ENCODE assay signal across 12 mouse cellular contexts in the genomic region with DNA sequence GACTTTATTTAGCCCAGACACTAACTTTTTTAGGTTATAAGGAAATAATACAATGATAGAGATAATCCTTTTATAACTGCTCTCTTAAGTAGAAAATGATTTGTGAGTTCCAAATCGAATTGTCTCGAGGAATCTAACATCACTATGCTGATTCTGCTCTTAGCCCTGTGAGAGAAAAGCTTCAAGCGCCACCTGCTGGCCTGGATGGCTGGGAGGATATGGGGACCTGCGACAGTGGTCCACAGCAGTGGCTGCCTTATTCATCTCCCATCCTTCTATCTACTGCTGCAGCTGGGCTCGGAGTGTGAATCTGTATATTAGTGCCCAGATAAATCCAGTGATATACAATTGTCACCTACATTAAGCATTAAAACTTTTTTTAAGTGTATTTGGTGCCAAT. TPM values are rescaled to one million over a fixed set of nuclear protein-coding genes. Genes with fewer than 3 reads are reported as not detected.
DNase-seq lines count a peak whose midpoint lies in the region; ATAC-seq and TF ChIP-seq lines count a peak whose summit lies in the region.
"Not testable (repeated sequence)": the region's sequence is repeated elsewhere in the genome, so short reads cannot be mapped to it uniquely, and the experiment has no call there.
"Had no signal": no experiment of that assay in that cellular context is flagged by ENCODE, and none has a peak within 500 bp of the region (broad histone marks: within the 10 kb centered on the region; RNA-seq: fewer than 3 reads in every experiment).

No protein-coding gene starts in this region.

- not testable (repeated sequence) for H3K27ac ChIP-seq in bone marrow, adult 2 months (ENCODE audit: control insufficient read depth, insufficient read depth, low read depth, low read length, poor library complexity); lung, postnatal 0 days (ENCODE audit: low read length)

- not testable (repeated sequence) for H3K9ac ChIP-seq in lung, postnatal 0 days (replicated peaks; ENCODE audit: low read depth)

- peak; percentile 68; the same call in 1 of the 2 replicates for ATAC-seq in erythroid progenitor cell, adult 5-6 weeks (replicated peaks; ENCODE audit: low FRiP score, poor library complexity, severe bottlenecking)
- ATAC-seq in lung, postnatal 0 days = not testable (repeated sequence)
- ATAC-seq in neutrophil, adult 5-6 weeks (ENCODE audit: extremely low read depth, insufficient number of reproducible peaks, low FRiP score, poor library complexity, severe bottlenecking) = peak; percentile 53; the same call in 1 of the 2 replicates

- peak; percentile 20; the same call in 1 of the 2 replicates for TF ChIP-seq CTCF in E14TG2a.4 (conservative IDR thresholded peaks at IDR 0.05; ENCODE audit: low read length)
- 0 out of 2 replicates have a peak, but pooled peaks have one; percentile 29 for TF ChIP-seq CTCF in bone marrow, adult 2 months (IDR thresholded peaks at IDR 0.05; ENCODE audit: control insufficient read depth, insufficient read depth, low read length)
- peak; percentile 64 for TF ChIP-seq CTCF in lung, postnatal 0 days (IDR thresholded peaks at IDR 0.05)

- not testable (repeated sequence) for H3K4me1 ChIP-seq in E14TG2a.4 (replicated peaks; ENCODE audit: low read depth, low read length); bone marrow, adult 2 months (ENCODE audit: control insufficient read depth, insufficient read depth, low read length); lung, postnatal 0 days (ENCODE audit: insufficient read depth, low read depth, low read length)

- not testable (repeated sequence) for TF ChIP-seq POLR2A in bone marrow, adult 2 months (IDR thresholded peaks at IDR 0.05; ENCODE audit: borderline replicate concordance, control insufficient read depth, low read depth, low read length)

- H3K4me2 ChIP-seq in lung, postnatal 0 days (replicated peaks; ENCODE audit: low read depth, low read length) = not testable (repeated sequence)

- not testable (repeated sequence) for TF ChIP-seq EP300 in lung, postnatal 0 days (IDR thresholded peaks at IDR 0.05)

- not testable (repeated sequence) for H3K27me3 ChIP-seq in E14TG2a.4 (ENCODE audit: insufficient read depth, low read length); lung, postnatal 0 days (replicated peaks; ENCODE audit: insufficient read depth, low read length)

- H3K36me3 ChIP-seq in E14TG2a.4 (ENCODE audit: insufficient read depth, low read length); lung, postnatal 0 days (ENCODE audit: insufficient read depth, low read length): not testable (repeated sequence)

- 14% methylated on average over 5 of the region's 5 CpGs for WGBS in bone marrow, adult 2 months
- WGBS in lung, postnatal 0 days = 18% methylated on average over 5 of the region's 5 CpGs

- DNase-seq in heart, postnatal 4 days = peak; percentile 42
- DNase-seq in kidney, postnatal 4 days = peak; percentile 44 to 50
- DNase-seq in lung, postnatal 0 days (ENCODE audit: low spot score) = peak; percentile 4
- peak; percentile 45 for DNase-seq in thymus, postnatal 4 days

- not testable (repeated sequence) for H3K4me3 ChIP-seq in E14TG2a.4 (replicated peaks; ENCODE audit: low read length); bone marrow, adult 2 months (replicated peaks; ENCODE audit: control insufficient read depth, low read depth, low read length); lung, postnatal 0 days (ENCODE audit: low read depth, low read length)

- H3K9me3 ChIP-seq in E14TG2a.4 (ENCODE audit: low read length); lung, postnatal 0 days (ENCODE audit: low read length): not testable (repeated sequence)

RNA-seq across cellular contexts. Expression of a gene that starts 25.7 kb away (rescaled TPM):
- 10.0 TPM in 1 of 2 replicates, not detected in the other for polyA plus RNA-seq in bone marrow, adult 2 months (2011; ENCODE audit: insufficient read depth, insufficient read length, low replicate concordance, missing spikeins)
- 7.1 and 23.1 TPM in 2 replicates for total RNA-seq in erythroid progenitor cell, adult 5-6 weeks (2015; ENCODE audit: low replicate concordance)
- total RNA-seq in erythroid progenitor cell, adult 5-6 weeks (2017; ENCODE audit: low replicate concordance) = 28.3 and 36.7 TPM in 2 replicates
- total RNA-seq in heart, postnatal 4 days (2021) = not detected
- polyA plus RNA-seq in lung, postnatal 0 days (2015; fragmentation: Nextera tagmentation; extraction: Ambion mirVana) = 0.80 and 1.6 TPM in 2 replicates
- not detected in 2 replicates for total RNA-seq in neutrophil, adult 5-6 weeks (2017)
- total RNA-seq: gastrocnemius, postnatal 25 days had no signal
- polyA plus RNA-seq: hindbrain, embryonic 12.5 days had no signal

RNA-seq across cellular contexts. Expression of a gene that starts 28.0 kb away (rescaled TPM):
- not detected in 2 replicates for polyA plus RNA-seq in bone marrow, adult 2 months (2011; ENCODE audit: insufficient read depth, insufficient read length, low replicate concordance, missing spikeins)
- not detected in 2 replicates for total RNA-seq in erythroid progenitor cell, adult 5-6 weeks (2015; ENCODE audit: low replicate concordance)
- not detected in 2 replicates for total RNA-seq in erythroid progenitor cell, adult 5-6 weeks (2017; ENCODE audit: low replicate concordance)
- not detected for total RNA-seq in heart, postnatal 4 days (2021)
- polyA plus RNA-seq in lung, postnatal 0 days (2015; fragmentation: Nextera tagmentation; extraction: Ambion mirVana) = not detected in 2 replicates
- total RNA-seq in neutrophil, adult 5-6 weeks (2017) = not detected in 2 replicates
- total RNA-seq: gastrocnemius, postnatal 25 days; monocyte, adult 5-6 weeks had no signal
- polyA plus RNA-seq: hindbrain, embryonic 12.5 days; liver, embryonic 12.5 days had no signal

RNA-seq across cellular contexts. Expression of a gene that starts 54.5 kb away (rescaled TPM):
- not detected in 2 replicates for polyA plus RNA-seq in bone marrow, adult 2 months (2011; ENCODE audit: insufficient read depth, insufficient read length, low replicate concordance, missing spikeins)
- not detected in 2 replicates for total RNA-seq in erythroid progenitor cell, adult 5-6 weeks (2015; ENCODE audit: low replicate concordance)
- not detected in 2 replicates for total RNA-seq in erythroid progenitor cell, adult 5-6 weeks (2017; ENCODE audit: low replicate concordance)
- total RNA-seq in heart, postnatal 4 days (2021) = not detected
- polyA plus RNA-seq in lung, postnatal 0 days (2015; fragmentation: Nextera tagmentation; extraction: Ambion mirVana) = not detected in 2 replicates
- total RNA-seq in neutrophil, adult 5-6 weeks (2017) = not detected in 2 replicates
- total RNA-seq: gastrocnemius, postnatal 25 days; monocyte, adult 5-6 weeks had no signal
- polyA plus RNA-seq: hindbrain, embryonic 12.5 days; liver, embryonic 12.5 days had no signal

RNA-seq across cellular contexts. Expression of a gene that starts 56.8 kb away (rescaled TPM):
- 20.8 and 25.1 TPM in 2 replicates for polyA plus RNA-seq in bone marrow, adult 2 months (2011; ENCODE audit: insufficient read depth, insufficient read length, low replicate concordance, missing spikeins)
- total RNA-seq in erythroid progenitor cell, adult 5-6 weeks (2015; ENCODE audit: low replicate concordance) = 1.7 and 4.3 TPM in 2 replicates
- total RNA-seq in erythroid progenitor cell, adult 5-6 weeks (2017; ENCODE audit: low replicate concordance) = 11.3 TPM in 1 of 2 replicates, not detected in the other
- 10 to 100 TPM; 17.9 to 25.7 TPM for total RNA-seq in heart, postnatal 4 days (2021)
- polyA plus RNA-seq in lung, postnatal 0 days (2015; fragmentation: Nextera tagmentation; extraction: Ambion mirVana) = 25.3 and 33.9 TPM in 2 replicates
- 23.1 and 25.8 TPM in 2 replicates for total RNA-seq in neutrophil, adult 5-6 weeks (2017)
